Mouse (Mus musculus) frontal cortex, adult (tissue): Measurements from ENCODE around the gene Gm44965.

ENCODE experiments used
- ATAC-seq: cut with Nextera tagmentation; 2 replicates; pipeline ENCODE4 v1.9.2; 2017; ENCODE audit warnings: mild to moderate bottlenecking, moderate library complexity, mixed read lengths; ENCODE audit not compliant: low TSS enrichment

Gm44965 gene

GRCm38 (mm10) chr6:48593158-48594042 is at the start of gene Gm44965, which contains the start of gene Repin1:
TSS of gene Gm44965 (plus strand) at chr6:48593941.
TSS of gene Repin1 (plus strand) at chr6:48593883.
- ATAC-seq = peak; percentile 56

- ATAC-seq = no peak
These were observed 48.5 kb upstream of the Gm44965 start for GRCm38 (mm10) chr6:48545251-48545650.

GRCm38 (mm10) chr6:48546271-48546670 is 47.5 kb upstream of the Gm44965 start:
- no peak for ATAC-seq

- no peak for ATAC-seq
These were observed 46.9 kb upstream of the Gm44965 start for GRCm38 (mm10) chr6:48546858-48547257.

- no peak for ATAC-seq
These were observed 45.4 kb upstream of the Gm44965 start for GRCm38 (mm10) chr6:48548314-48548713.

GRCm38 (mm10) chr6:48552918-48553317 is 40.8 kb upstream of the Gm44965 start:
- ATAC-seq = no peak

GRCm38 (mm10) chr6:48553819-48554218 is 39.9 kb upstream of the Gm44965 start:
- peak; percentile 6; the same call in 1 of the 2 replicates for ATAC-seq

- peak; percentile 91 for ATAC-seq
These were observed 39.2 kb upstream of the Gm44965 start, which contains the start of gene Lrrc61 for GRCm38 (mm10) chr6:48554280-48555103. TSS of gene Lrrc61 (plus strand) at chr6:48554796.

- peak; percentile 91 for ATAC-seq
These were observed 38.4 kb upstream of the Gm44965 start for GRCm38 (mm10) chr6:48555104-48555890.

- no peak for ATAC-seq
These were observed 37.8 kb upstream of the Gm44965 start for GRCm38 (mm10) chr6:48555956-48556355.

- no peak for ATAC-seq
These were observed 27.9 kb upstream of the Gm44965 start for GRCm38 (mm10) chr6:48565693-48566310.

GRCm38 (mm10) chr6:48566312-48566711 is 27.4 kb upstream of the Gm44965 start:
- ATAC-seq = no peak

- peak; percentile 68 for ATAC-seq
These were observed 25.4 kb upstream of the Gm44965 start for GRCm38 (mm10) chr6:48568036-48568984.

- ATAC-seq = no peak
These were observed 24.5 kb upstream of the Gm44965 start for GRCm38 (mm10) chr6:48569065-48569807.

GRCm38 (mm10) chr6:48572014-48572413 is 21.7 kb upstream of the Gm44965 start:
- ATAC-seq = no peak

- ATAC-seq = no peak
These were observed 21.1 kb upstream of the Gm44965 start, which contains the start of gene Rarres2 for GRCm38 (mm10) chr6:48572572-48573061. TSS of gene Rarres2 (minus strand) at chr6:48572789.

- no peak for ATAC-seq
These were observed 20.5 kb upstream of the Gm44965 start for GRCm38 (mm10) chr6:48573280-48573679.

- ATAC-seq = no peak
These were observed 19.8 kb upstream of the Gm44965 start for GRCm38 (mm10) chr6:48573981-48574380.

GRCm38 (mm10) chr6:48578736-48579135 is 15.0 kb upstream of the Gm44965 start:
- no peak for ATAC-seq
